Mouse (Mus musculus) heart, postnatal 0 days (tissue): ENCODE results near the gene Ltbp1.

ENCODE experiments used
- CTCF ChIP-seq: IDR thresholded peaks from 2 replicates; pipeline ENCODE4 v1.5.1; 2016; ENCODE audit warnings: antibody characterized with exemption, control low read depth, low read depth
- EP300 ChIP-seq: IDR thresholded peaks from 2 replicates; pipeline ENCODE4 v1.6.1; 2016; ENCODE audit warnings: antibody characterized with exemption, low read depth

- TF ChIP-seq CTCF (no peak), EP300 (no peak)
Measured at GRCm38 (mm10) chr17:75272446-75272845, 267.1 kb downstream of the Ltbp1 start.
